Mouse (Mus musculus) thymus, postnatal 36 days (tissue): Measurements from ENCODE around the gene Sec14l3.
"Not testable (repeated sequence)": the region's sequence is repeated elsewhere in the genome, so short reads cannot be mapped to it uniquely, and the experiment has no call there.

Source experiments
- DNase-seq, 2 experiments: peaks; one replicate each; pipeline ENCODE4 v3.0.0; 2022; ENCODE audit warnings: mixed read lengths in 2 of 2

Gene Sec14l3

DNA sequence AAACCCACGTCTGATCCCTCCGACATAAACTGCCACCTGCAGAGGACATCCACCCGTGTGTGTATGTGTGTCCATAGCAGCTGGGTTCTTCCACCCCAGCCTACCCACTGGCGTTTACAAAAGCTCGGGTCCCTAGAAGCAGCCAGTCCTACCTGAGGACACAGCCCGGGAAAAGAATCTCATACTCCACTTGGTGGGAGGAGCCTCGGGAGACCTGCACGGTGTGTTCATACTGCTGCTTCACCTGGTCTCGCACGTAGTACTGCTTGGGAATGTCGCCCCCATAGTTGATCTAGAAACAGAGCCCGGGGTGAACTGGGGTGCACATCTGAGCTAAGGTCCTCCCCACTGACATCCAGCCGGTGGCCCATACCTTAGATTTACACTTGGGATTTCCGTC, 38.9 kb downstream of the Sec14l3 start:
- no peak for DNase-seq

DNA sequence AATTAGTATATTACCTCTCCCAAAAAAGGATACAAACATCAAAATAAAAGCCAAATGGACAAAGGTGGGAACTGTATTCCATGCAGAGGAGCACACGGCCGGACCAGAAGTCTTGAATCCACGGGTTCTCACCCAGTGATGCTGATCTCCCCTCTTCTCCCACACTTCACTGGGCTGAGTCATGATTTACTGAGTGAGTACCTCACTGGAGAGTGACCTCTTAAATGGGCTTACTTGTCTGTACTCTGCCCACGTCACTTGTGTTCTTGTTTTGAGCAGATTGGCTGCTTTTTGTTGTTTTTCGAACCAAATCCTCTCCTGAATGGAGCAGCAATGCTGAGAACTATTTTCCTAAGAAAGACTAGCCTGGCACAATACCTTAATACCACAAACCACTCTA, 40.3 kb downstream of the Sec14l3 start:
- DNase-seq = no peak

DNA sequence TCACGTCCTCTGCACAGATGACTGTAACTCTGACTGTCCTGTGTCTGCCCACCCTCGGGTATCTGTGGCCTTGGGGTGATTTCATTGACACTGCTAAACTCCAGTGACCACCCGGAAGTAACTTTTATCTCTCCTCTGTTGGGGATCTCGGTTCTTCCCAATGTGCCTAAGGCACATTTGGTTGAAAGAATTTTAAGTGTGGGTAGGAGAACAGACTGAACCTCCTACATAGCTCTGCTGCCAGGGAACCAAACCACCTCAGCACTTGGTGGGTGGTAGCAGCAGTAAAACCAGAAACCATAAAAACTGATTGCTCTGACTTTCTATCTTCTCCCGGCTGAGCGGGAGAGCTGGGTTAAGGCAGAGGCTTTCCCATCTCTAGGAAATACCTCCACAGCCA, 40.8 kb downstream of the Sec14l3 start:
- DNase-seq = no peak

DNA sequence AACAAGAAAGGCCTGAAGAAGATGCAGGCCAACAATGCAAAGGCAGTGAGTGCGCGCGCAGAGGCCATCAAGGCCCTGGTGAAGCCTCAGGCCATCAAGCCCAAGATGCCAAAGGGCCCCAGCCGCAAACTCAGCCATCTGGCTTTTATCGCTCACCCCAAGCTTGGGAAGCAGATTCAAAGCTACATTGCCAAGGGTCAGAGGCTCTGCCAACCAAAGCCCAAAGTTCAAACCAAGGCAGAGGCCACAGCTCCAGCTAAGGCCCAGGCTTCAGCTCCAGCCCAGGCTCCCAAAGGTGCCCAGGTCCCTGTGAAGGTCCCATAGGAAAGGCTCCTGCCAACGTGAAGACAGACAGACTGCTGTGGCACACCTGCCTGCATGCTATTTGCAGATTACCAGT, 43.3 kb downstream of the Sec14l3 start:
- DNase-seq = not testable (repeated sequence)

DNA sequence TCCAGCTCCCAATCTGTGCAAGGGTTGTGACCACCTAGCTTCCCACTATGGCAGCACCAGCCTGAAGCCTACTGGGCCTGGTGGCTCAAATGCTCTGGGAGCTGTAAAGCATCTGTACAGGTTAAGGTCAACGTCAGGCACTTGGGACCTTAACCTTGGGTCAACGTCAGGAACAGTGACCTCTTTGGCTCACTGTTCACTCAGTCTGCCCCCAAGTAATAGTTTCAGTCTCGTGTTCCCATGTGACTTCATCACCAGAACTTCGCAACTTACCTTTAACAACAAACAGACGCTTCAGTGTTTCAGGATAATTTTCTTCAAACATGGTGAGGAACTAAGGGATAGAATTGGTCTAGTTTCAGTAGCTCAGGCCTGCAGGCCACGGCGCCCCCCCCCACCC, 44.0 kb downstream of the Sec14l3 start:
- DNase-seq = no peak

DNA sequence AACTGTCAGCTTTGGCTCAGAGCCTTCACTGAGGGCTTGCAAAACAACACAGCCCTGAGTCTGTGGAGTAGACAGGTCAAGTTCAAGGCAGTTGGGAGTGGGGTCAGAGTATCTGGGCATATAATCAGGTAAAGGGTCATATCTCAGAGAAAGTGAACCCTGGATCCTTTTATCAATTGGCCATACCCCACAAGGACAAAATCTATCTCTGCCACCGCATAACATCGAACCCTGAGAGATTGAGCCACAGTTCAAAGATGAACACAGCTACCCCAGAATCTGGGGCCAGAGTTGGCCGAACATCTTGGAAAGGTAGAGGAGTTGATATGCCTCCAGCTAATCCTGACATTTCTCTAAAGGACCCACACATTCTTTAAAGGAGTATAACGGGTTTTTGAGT, 47.4 kb downstream of the Sec14l3 start:
- no peak for DNase-seq

DNA sequence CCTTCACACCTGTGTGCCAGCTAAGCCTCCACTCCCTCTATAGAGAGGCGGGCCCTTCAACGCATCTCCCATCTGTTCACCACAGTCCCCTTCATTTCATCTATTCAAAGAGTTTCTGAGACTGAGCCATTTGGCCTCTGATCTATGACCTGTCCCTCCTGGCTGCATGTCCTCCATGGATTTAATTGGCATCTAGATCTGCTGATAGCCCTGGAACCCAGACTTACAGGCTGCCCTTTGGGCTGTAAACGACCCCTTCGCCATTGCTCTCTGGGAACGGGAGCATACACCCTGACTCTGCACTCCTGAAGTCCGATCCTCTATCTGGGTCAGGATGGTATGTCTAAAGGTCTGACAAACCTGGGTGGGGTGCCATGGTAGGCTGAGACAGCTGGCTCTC, 48.2 kb downstream of the Sec14l3 start:
- DNase-seq = no peak

DNA sequence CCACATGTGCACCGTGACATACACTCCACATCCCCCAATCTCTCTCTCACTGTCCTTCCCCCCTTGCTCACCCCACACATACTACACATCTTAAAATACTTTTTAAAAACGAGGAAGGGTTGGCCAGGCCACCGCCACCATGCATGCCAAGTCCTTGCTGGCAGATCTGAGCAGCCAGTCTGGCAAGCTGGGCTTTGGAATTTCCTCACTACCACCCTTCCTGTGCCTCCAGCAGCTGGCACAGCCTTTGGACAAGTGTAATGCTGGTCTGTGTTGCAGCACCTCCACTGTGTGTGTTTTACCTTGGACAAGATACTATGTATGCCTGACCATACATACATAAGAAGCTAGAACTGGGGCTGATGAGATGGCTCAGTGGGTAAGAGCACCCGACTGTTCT, 48.9 kb downstream of the Sec14l3 start:
- no peak for DNase-seq

DNA sequence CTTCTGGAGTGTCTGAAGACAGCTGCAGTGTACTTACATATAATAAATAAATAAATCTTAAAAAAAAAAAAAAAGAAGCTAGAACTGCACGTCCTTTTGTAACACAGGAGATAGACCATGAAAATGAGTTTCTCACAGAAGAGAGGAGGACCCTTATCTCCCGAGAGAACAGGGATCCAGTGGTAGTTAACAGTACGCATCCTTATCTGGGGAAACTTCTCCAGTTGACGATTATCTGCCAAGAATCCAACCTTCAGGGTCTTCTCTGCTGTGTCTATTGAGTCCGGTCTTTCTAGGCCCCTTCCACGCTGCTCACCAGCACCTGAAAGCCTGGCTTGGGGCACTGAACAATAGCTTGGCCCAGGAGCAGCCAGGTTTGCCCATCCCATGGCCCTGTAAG, 49.3 kb downstream of the Sec14l3 start:
- DNase-seq = no peak

DNA sequence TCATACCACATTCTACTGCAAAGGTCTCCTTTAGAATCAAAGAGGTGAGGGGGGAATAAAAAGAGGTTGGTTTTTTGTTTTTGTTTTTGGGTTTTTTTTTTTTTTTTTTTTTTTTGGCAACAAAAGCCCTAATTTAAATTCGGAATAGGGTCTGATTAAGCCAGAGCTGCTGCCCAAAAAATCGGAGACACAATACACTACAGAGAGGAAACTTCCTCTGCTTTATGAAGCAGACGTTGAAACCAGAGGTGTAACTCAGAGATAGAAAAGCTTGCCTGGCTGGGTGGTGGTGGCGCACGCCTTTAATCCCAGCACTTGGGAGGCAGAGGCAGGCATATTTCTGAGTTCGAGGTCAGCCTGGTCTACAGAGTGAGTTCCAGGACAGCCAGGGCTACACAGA, 49.9 kb downstream of the Sec14l3 start:
- DNase-seq = not testable (repeated sequence)

DNA sequence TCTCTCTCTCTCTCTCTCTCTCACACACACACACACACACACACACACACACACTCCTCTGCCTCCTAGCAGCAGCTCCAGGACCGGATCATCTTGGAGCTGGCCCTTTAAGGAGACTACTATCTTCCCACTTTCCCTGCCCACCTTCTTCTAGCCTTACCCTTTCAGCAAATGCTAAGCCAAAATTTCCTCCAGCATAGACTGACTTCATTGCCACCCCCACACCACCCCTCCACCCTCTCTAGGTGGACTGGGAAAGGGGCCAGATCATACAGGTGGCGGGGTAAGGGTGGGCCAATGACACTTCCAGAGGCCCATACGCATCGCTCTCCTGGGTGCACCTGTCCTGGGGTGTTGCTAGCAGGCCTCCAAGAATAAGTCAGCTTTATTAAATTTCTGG, 50.8 kb downstream of the Sec14l3 start:
- no peak for DNase-seq

DNA sequence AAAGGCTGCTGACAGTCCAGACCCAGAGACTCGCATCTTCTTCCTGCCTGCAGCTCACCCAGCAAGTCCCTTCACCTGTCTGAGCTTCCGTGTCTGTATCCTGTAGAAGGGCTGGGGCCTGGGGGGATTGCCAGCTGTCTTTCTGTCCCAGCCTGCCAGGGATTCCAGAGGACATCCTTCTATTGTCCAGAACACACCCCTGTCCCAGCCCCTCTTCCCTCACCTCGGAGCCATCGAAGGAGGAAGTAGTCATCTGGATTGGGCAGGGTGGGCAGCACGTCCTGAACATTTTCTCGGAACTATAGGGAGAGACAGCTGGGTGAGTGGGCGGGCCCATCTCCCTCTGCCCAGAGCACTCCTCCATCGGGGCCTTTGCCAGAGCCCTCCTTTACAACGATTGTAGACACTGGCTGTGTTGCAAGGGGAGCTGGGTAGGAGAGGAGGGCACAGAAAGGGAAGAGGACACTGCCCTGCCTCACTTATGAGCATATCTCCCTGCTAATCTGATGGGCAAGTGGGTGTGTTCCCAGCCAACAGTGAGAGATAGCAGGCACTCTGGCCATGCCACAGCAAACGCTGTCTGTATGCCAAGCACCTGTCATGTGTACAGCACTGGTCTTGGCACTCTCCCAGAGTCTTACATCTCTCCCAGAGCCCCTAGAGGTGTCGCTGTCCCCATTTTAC, 52.0 kb downstream of the Sec14l3 start:
- no peak for DNase-seq

DNA sequence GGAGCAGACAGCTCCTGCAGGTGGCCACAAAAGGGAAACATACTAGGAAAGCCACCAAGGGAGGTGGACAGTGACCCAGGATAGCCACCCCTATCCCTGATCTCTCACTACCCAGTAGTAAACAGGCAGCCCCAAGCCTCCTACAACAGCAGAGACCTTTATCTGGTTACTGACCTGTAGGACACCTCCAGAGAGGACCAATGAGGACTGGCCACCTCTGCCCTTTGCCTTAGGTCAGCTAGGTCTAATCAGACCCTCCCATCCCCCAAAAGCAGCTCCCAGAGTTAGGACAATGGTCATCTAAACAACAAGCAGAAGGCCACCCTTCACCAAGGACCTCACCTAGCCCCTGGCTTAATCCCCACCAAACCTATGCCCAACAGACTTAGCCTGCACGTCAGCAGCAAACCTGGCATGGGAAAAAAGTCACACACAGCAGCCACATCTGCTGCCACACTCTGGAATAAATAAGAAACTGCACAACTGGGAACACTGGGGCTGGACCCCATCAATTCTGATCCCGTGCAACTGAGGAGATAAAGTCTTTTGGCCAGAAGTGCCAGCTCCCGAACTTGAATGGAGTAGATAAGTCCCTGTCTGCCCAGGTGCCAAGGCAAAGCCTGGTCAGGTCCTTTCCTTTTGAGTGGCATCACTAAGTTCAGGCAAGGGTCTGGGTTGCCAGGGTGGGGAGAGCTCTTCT, 52.9 kb downstream of the Sec14l3 start:
- no peak for DNase-seq

DNA sequence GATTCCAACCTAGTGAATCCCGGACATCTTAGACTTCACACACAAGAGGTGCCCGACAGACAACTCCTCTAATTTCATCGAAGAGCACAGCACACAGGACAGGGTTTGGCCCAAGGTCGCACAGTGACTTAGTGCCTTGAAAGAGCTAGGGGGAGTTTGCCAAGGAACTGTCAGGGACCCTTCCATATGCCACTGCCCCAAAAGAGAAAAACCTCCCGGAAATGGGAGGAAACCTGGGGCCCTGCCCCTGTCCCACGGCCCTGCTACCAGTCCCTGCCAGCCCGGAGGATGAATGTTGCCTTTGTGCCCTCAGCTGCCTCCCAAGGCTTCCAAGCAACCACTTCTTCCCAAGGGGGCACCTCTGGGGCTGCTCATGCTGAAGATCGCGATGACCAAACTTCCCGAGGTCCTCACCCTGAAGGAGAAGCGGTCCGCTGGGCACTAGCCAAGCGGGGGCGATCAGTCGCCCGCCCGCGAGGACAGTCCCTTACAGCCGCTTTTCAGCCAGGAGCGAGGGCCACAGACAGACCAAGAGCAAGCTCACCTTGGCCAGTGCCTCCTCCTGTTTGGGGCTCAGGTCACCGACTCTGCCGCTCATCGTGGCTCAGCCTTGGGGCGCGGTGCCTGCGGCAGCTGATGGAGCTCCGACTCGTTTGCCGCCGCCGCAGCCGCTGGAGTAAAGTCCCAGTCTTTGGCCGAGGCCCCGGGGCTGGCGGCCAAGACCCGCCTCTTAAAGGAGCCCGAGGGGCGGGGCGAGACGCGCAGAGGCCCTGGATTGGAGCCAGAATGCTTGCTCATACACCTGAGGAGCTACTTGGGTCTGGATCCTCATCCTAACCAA, 53.7 kb downstream of the Sec14l3 start:
- no peak for DNase-seq

DNA sequence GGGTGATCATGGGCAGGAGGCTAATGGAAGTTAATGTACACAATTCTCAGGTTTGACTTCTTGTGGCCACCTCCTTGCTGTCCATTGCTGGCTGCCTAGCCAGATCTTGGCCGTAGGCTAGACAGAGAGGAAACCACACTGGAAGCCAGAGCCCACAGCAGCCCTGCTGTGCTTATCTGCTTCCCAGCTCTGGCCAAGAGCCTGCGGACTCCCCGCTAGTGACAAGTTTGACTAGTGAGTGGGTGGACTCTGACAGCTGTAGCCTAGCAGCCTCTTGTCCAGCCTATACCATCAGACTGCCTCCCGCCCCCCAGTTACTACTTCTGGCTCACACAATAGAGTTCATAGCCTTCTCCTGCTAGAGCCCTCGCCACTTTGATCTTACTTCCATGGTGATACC, 55.0 kb downstream of the Sec14l3 start:
- DNase-seq = no peak

DNA sequence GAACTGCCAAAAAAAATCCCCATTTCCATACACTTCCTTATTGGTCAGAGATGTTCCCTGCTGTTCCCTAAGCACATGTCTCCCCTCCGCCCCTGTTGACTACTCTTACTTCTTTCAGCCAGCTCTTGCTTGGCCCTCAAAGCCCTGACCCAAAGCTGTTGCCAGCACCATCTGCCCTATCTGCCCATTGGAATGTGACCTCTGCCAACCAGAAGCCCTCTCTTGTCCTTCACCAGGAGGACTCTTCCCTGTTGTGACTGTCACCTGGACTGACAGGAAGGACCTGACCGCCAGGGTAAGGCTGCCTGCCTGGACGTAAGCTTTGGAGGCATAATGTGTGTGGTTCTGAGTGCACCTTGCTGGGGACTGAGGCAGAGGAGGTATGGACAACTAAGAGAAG, 57.0 kb downstream of the Sec14l3 start:
- no peak for DNase-seq

DNA sequence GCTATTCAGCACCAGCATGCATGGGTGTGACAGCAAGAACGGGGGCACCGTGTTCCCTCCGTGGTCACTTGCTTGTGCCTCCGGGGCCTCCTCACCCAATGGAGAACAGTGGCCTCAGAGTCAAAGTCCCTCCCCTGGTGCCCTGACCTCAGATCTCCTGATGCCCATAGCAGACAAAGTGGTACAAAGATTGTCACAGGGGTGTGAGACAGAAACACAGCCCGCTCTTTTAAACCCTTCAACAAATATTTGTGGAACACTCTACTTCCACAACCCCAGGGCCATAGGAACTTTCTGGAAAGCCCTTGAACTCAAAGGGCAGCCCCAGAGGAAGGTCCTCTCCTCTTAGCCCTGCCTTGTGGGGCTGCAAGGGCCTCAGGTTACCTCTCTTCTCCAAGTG, 57.6 kb downstream of the Sec14l3 start:
- DNase-seq = no peak

DNA sequence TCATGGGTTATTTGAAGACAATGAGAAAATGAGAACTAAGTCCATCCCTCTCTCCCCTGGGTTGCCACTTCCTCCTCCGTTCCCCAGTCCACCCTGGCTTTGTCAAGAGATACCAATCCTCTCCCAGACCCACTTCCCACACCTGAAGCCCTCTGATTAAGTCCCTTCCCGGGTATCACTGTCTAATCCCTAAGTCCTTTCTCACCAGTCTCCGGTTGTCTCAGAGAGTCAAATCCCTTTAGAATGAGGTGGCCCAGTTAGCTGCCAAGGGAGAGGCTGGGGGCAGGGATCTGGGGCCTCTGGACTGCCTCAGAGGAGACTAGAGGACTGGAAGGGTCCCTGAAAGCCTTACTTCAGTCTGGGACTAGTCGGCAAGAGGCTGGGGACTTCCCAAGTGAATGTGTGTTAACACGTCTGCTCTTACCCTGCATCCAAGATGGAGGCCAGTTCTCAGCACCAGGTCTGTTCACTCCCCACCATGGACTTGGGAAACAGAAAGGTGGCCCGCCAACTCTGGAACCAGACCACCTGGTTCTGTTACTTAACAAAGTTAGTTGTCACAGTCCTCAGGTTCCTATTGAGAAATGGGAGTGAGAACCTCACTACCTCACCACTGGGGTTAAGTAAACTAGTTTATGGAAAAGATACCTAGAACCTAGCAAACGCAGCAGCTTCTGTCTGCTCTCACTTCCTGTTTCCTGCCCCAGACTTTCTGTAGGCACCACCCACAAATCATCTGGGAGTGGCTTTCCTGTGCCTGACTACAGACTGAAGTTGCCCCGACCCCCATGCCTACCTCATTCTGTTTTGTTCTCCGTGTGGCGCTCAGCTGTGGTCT, 58.3 kb downstream of the Sec14l3 start, which contains the start of gene Sec14l2:
Gene Sec14l2, minus strand, starts transcription at position 674 of the 838 bp plus-strand sequence.
- peak; percentile 19 to 40 for DNase-seq

DNA sequence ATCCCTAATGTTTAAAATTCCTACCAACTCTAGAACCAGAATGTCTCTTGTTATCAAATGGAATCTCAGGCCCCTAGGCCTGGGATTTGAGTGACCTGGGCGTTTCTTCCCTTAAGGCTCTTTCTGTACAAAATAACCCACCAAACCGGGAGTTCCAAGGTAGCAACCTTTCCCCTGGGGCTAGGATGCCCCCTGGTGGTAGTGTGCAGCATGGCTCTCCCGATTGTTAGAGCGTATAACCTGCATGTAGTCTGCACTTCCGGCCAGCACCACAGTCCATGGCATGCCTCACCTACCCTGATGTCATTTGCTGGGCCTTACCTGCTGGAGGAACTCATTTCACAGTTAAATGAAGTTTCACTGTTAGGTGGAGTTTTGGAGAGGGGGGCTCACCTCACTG, 59.3 kb downstream of the Sec14l3 start:
- peak; percentile 24 to 30 for DNase-seq

DNA sequence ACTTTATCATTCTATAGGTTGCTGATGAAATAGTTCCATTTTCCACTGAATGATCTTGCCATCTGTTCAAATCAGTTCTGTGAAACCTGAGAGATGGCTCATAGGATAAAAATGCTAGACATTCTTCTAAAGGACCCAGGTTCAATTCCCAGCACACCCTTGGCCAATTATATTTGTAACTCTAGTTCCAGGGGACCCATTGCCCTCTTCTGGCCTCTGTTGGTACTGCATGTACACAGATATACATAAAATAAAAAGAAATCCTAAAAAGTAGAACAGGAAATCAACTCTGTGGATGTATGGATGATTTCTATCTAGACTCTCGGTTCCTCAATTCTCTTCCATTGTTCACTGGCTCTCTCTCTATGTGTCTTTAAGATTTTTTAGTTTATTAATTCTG, 62.4 kb downstream of the Sec14l3 start:
- DNase-seq = no peak
